Mouse (Mus musculus) brain, adult 2 months (tissue): ENCODE results near the gene Plscr3.

Source experiments
- DNase-seq: peaks from one replicate; pipeline ENCODE4 v3.0.0; 2011; ENCODE audit warnings: low read depth, low spot score

Plscr3 gene

GRCm38 (mm10) chr11:69891482-69891881 is 45.3 kb downstream of the Plscr3 start:
- peak; percentile 81 for DNase-seq

- no peak for DNase-seq
Observed at GRCm38 (mm10) chr11:69894671-69895070, 48.5 kb downstream of the Plscr3 start.

GRCm38 (mm10) chr11:69895291-69895690 is 49.1 kb downstream of the Plscr3 start, which contains the start of gene Acap1:
Gene Acap1, minus strand, starts transcription at chr11:69895539.
- DNase-seq = no peak

GRCm38 (mm10) chr11:69899870-69900269 is 53.7 kb downstream of the Plscr3 start:
- no peak for DNase-seq

- DNase-seq = peak; percentile 98
Observed at GRCm38 (mm10) chr11:69900471-69901405, 54.6 kb downstream of the Plscr3 start, which contains the start of the genes 2810408A11Rik and Neurl4. Gene 2810408A11Rik, minus strand, starts transcription at chr11:69900987. Gene Neurl4, plus strand, starts transcription at chr11:69901072.

- peak; percentile 100 for DNase-seq
Observed at GRCm38 (mm10) chr11:69901406-69901846, 55.2 kb downstream of the Plscr3 start.
